Mouse (Mus musculus): Measurements from ENCODE around the gene Nfia. TPM values are rescaled to one million over a fixed set of nuclear protein-coding genes. Genes with fewer than 3 reads are reported as not detected.

Gene Nfia
- polyA plus RNA-seq, 1 experiment = 0.02 TPM

- no peaks in the 10 kb centered on the region for H3K36me3 ChIP-seq (replicated peaks; ENCODE audit: low read length)
- H3K27me3 ChIP-seq (replicated peaks) = peaks cover 2% of the 10 kb centered on the region
- TF ChIP-seq FLI1 (IDR thresholded peaks at IDR 0.05; ENCODE audit: low read length) = no peak
- TF ChIP-seq GATA1 (IDR thresholded peaks at IDR 0.05; ENCODE audit: borderline replicate concordance, low read length) = no peak
- 0 out of 2 replicates have a peak, but pooled peaks cover 4% of the 10 kb centered on the region for H3K9me3 ChIP-seq
- peaks cover 20% of the 10 kb centered on the region for H3K4me1 ChIP-seq
- no peak overlapping the region for H3K4me3 ChIP-seq (replicated peaks)
Measured at GRCm38 (mm10) chr4:97912155-97912554, 139.6 kb downstream of the Nfia start.

GRCm38 (mm10) chr4:97912560-97912959, 140.0 kb downstream of the Nfia start:
- Histone ChIP-seq H3K27me3 (replicated peaks) (peaks cover 4% of the 10 kb centered on the region), H3K4me1 (peaks cover 20% of the 10 kb centered on the region), H3K9me3 (0 out of 2 replicates have a peak, but pooled peaks cover 4% of the 10 kb centered on the region), H3K4me3 (replicated peaks) (no peak overlapping the region), H3K36me3 (replicated peaks; ENCODE audit: low read length) (no peaks in the 10 kb centered on the region)
- TF ChIP-seq FLI1 (IDR thresholded peaks at IDR 0.05; ENCODE audit: low read length) (no peak), GATA1 (IDR thresholded peaks at IDR 0.05; ENCODE audit: borderline replicate concordance, low read length) (no peak)

GRCm38 (mm10) chr4:97914348-97914747, 141.8 kb downstream of the Nfia start:
- TF ChIP-seq GATA1 (IDR thresholded peaks at IDR 0.05; ENCODE audit: borderline replicate concordance, low read length) (no peak), FLI1 (IDR thresholded peaks at IDR 0.05; ENCODE audit: low read length) (no peak)
- peaks cover 13% of the 10 kb centered on the region for H3K4me1 ChIP-seq

GRCm38 (mm10) chr4:97914761-97915160, 142.2 kb downstream of the Nfia start:
- Histone ChIP-seq H3K9me3 (0 out of 2 replicates have a peak, but pooled peaks cover 4% of the 10 kb centered on the region), H3K4me3 (replicated peaks) (no peak overlapping the region), H3K36me3 (replicated peaks; ENCODE audit: low read length) (no peaks in the 10 kb centered on the region), H3K27me3 (replicated peaks) (peaks cover 4% of the 10 kb centered on the region), H3K4me1 (peaks cover 11% of the 10 kb centered on the region)
- TF ChIP-seq GATA1 (IDR thresholded peaks at IDR 0.05; ENCODE audit: borderline replicate concordance, low read length) = no peak
- TF ChIP-seq FLI1 (IDR thresholded peaks at IDR 0.05; ENCODE audit: low read length) = no peak

More at GRCm38 (mm10) chr4:97914348-97914747, 141.8 kb downstream of the Nfia start:
- Histone ChIP-seq H3K4me3 (replicated peaks) (no peak overlapping the region), H3K36me3 (replicated peaks; ENCODE audit: low read length) (no peaks in the 10 kb centered on the region), H3K27me3 (replicated peaks) (peaks cover 4% of the 10 kb centered on the region), H3K9me3 (0 out of 2 replicates have a peak, but pooled peaks cover 4% of the 10 kb centered on the region)

GRCm38 (mm10) chr4:97917568-97917967, 145.0 kb downstream of the Nfia start:
- H3K36me3 ChIP-seq (replicated peaks; ENCODE audit: low read length) = no peaks in the 10 kb centered on the region
- TF ChIP-seq GATA1 (IDR thresholded peaks at IDR 0.05; ENCODE audit: borderline replicate concordance, low read length) (no peak), FLI1 (IDR thresholded peaks at IDR 0.05; ENCODE audit: low read length) (no peak)

GRCm38 (mm10) chr4:97918675-97919074, 146.1 kb downstream of the Nfia start:
- Histone ChIP-seq H3K9me3 (no peaks in the 10 kb centered on the region), H3K27me3 (replicated peaks) (peaks cover 4% of the 10 kb centered on the region), H3K4me3 (replicated peaks) (no peak overlapping the region), H3K36me3 (replicated peaks; ENCODE audit: low read length) (no peaks in the 10 kb centered on the region), H3K4me1 (peaks cover 32% of the 10 kb centered on the region)
- TF ChIP-seq FLI1 (IDR thresholded peaks at IDR 0.05; ENCODE audit: low read length) (no peak), GATA1 (IDR thresholded peaks at IDR 0.05; ENCODE audit: borderline replicate concordance, low read length) (no peak)

More at GRCm38 (mm10) chr4:97917568-97917967, 145.0 kb downstream of the Nfia start:
- H3K4me1 ChIP-seq = peaks cover 23% of the 10 kb centered on the region
- H3K27me3 ChIP-seq (replicated peaks) = peaks cover 4% of the 10 kb centered on the region
- no peaks in the 10 kb centered on the region for H3K9me3 ChIP-seq
- H3K4me3 ChIP-seq (replicated peaks) = no peak overlapping the region

GRCm38 (mm10) chr4:97919773-97920172, 147.2 kb downstream of the Nfia start:
- Histone ChIP-seq H3K27me3 (replicated peaks) (peaks cover 2% of the 10 kb centered on the region), H3K36me3 (replicated peaks; ENCODE audit: low read length) (no peaks in the 10 kb centered on the region), H3K9me3 (no peaks in the 10 kb centered on the region), H3K4me1 (peaks cover 37% of the 10 kb centered on the region), H3K4me3 (replicated peaks) (no peak overlapping the region)
- TF ChIP-seq FLI1 (IDR thresholded peaks at IDR 0.05; ENCODE audit: low read length) (no peak), GATA1 (IDR thresholded peaks at IDR 0.05; ENCODE audit: borderline replicate concordance, low read length) (no peak)

GRCm38 (mm10) chr4:97920287-97921079, 147.9 kb downstream of the Nfia start:
- peaks cover 2% of the 10 kb centered on the region for H3K27me3 ChIP-seq (replicated peaks)
- H3K9me3 ChIP-seq = no peaks in the 10 kb centered on the region
- no peak for TF ChIP-seq FLI1 (IDR thresholded peaks at IDR 0.05; ENCODE audit: low read length)
- no peak for TF ChIP-seq GATA1 (IDR thresholded peaks at IDR 0.05; ENCODE audit: borderline replicate concordance, low read length)
- no peaks in the 10 kb centered on the region for H3K36me3 ChIP-seq (replicated peaks; ENCODE audit: low read length)
- H3K4me3 ChIP-seq (replicated peaks) = peak overlapping the region; percentile 85
- H3K4me1 ChIP-seq = peaks cover 39% of the 10 kb centered on the region

GRCm38 (mm10) chr4:97921682-97922081, 149.1 kb downstream of the Nfia start:
- Histone ChIP-seq H3K36me3 (replicated peaks; ENCODE audit: low read length) (no peaks in the 10 kb centered on the region), H3K27me3 (replicated peaks) (peaks cover 2% of the 10 kb centered on the region), H3K4me3 (replicated peaks) (no peak overlapping the region), H3K9me3 (no peaks in the 10 kb centered on the region), H3K4me1 (peaks cover 45% of the 10 kb centered on the region)
- TF ChIP-seq FLI1 (IDR thresholded peaks at IDR 0.05; ENCODE audit: low read length) = no peak
- TF ChIP-seq GATA1 (IDR thresholded peaks at IDR 0.05; ENCODE audit: borderline replicate concordance, low read length) = no peak

- Histone ChIP-seq H3K4me3 (replicated peaks) (peak overlapping the region; percentile 20), H3K4me1 (peaks cover 51% of the 10 kb centered on the region), H3K36me3 (replicated peaks; ENCODE audit: low read length) (no peaks in the 10 kb centered on the region), H3K27me3 (replicated peaks) (no peaks in the 10 kb centered on the region), H3K9me3 (no peaks in the 10 kb centered on the region)
- TF ChIP-seq FLI1 (IDR thresholded peaks at IDR 0.05; ENCODE audit: low read length) (no peak), GATA1 (IDR thresholded peaks at IDR 0.05; ENCODE audit: borderline replicate concordance, low read length) (no peak)
Measured at GRCm38 (mm10) chr4:97923248-97923647, 150.7 kb downstream of the Nfia start.
